Mouse (Mus musculus) brain, embryonic 14.5 days (tissue): ENCODE data around the gene Ank2.

ENCODE experiments used
- CTCF ChIP-seq: fragments of 200-500 bp; IDR thresholded peaks from 2 replicates; pipeline ENCODE4 v1.5.1; 2012; ENCODE audit warnings: inconsistent platforms, mild to moderate bottlenecking, moderate library complexity, borderline replicate concordance; ENCODE audit not compliant: insufficient read depth, insufficient read length; ENCODE audit errors: extremely low read depth
- POLR2A ChIP-seq: fragments of 200-500 bp; IDR thresholded peaks from 2 replicates; pipeline ENCODE4 v1.6.1; 2012; ENCODE audit warnings: mild to moderate bottlenecking, inconsistent platforms, borderline replicate concordance; ENCODE audit not compliant: poor library complexity, insufficient read depth, insufficient read length, severe bottlenecking; ENCODE audit errors: extremely low read depth

DNA sequence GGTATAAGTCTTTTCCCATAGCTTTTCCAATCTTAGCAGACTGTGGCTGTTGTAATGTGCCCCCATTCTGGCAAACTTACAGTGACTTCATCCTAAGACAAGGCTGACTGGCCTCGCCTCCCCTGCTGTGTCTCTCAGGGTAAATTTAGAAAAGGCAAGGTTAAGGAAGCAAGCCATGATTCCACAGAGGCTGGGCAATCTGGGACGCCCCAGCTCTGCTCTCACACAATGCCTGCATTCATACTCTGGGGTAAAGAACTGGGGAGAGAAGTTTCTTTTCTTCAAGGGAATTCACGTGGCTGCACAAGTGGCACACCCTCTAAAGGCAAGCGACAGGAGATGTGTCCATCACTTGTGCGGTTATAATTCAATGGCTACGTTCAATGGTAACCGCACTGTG is 505.0 kb downstream of the Ank2 start:
- TF ChIP-seq CTCF (no peak), POLR2A (no peak)
